Mouse (Mus musculus) heart, adult 2 months (tissue): ENCODE data around the gene Ugt1a7c. TPM values are rescaled to one million over a fixed set of nuclear protein-coding genes. Genes with fewer than 3 reads are reported as not detected.
A peak's percentile ranks its signal among the peaks of the same experiment; 100 is the strongest.

Source experiments
- DNase-seq, 2 experiments: peaks; one replicate each; pipeline ENCODE4 v3.0.0; 2021
- H3K27ac ChIP-seq: fragments of 200-600 bp; 2 replicates; pipeline ENCODE4 v1.8.1; 2022
- H3K27me3 ChIP-seq: fragments of 200-500 bp; 2 replicates; pipeline ENCODE4 v1.6.1; 2012; ENCODE audit warnings: mild to moderate bottlenecking, low read length, inconsistent platforms, mixed read lengths; ENCODE audit not compliant: control insufficient read depth, insufficient read depth
- H3K36me3 ChIP-seq: fragments of 200-500 bp; 2 replicates; pipeline ENCODE4 v1.6.1; 2012; ENCODE audit warnings: low read length, inconsistent platforms; ENCODE audit not compliant: control insufficient read depth, insufficient read depth
- H3K4me1 ChIP-seq: fragments of 200-500 bp; 2 replicates; pipeline ENCODE4 v1.6.1; 2011; ENCODE audit warnings: low read length; ENCODE audit not compliant: control insufficient read depth, insufficient read depth
- H3K4me3 ChIP-seq: fragments of 200-600 bp; 2 replicates; pipeline ENCODE4 v1.8.1; 2022
- H3K79me2 ChIP-seq: fragments of 200-500 bp; replicated peaks from 2 replicates; pipeline ENCODE4 v1.6.1; 2012; ENCODE audit warnings: mild to moderate bottlenecking, inconsistent platforms, low read length, moderate library complexity, mixed read lengths; ENCODE audit not compliant: control insufficient read depth, insufficient read depth
- H3K9ac ChIP-seq: fragments of 200-500 bp; 2 replicates; pipeline ENCODE4 v1.6.1; 2012; ENCODE audit warnings: low read depth, mild to moderate bottlenecking, control low read depth, inconsistent platforms, low read length, mixed read lengths
- CTCF ChIP-seq: fragments of 200-600 bp; IDR thresholded peaks from 2 replicates; pipeline ENCODE4 v1.8.1; 2022; ENCODE audit warnings: antibody characterized with exemption, mild to moderate bottlenecking, moderate library complexity
- EP300 ChIP-seq: fragments of 200-500 bp; IDR thresholded peaks from 2 replicates; pipeline ENCODE4 v1.6.1; 2011; ENCODE audit warnings: low read depth, low read length, control low read depth; ENCODE audit not compliant: insufficient read depth
- POLR2A ChIP-seq: fragments of 200-500 bp; IDR thresholded peaks from 2 replicates; pipeline ENCODE4 v1.6.1; 2011; ENCODE audit warnings: mild to moderate bottlenecking, low read depth, low read length, control low read depth; ENCODE audit not compliant: insufficient read depth
- WGBS: fragments of 180-500 bp; shearing (Covaris S2); methylation state at CpG from one replicate; pipeline ENCODE4 v1.1.7; 2018; 5-methylcytosine and 5-hydroxymethylcytosine counted together
- intact Hi-C: fragments of 180-260 bp; cut with DNase I; formaldehyde crosslinking; loops from one replicate; pipeline ENCODE4 v1.15.1; 2025
- polyA plus RNA-seq: library from polyadenylated mRNA; depleted of rRNA; stranded (reverse); fragments of >200 nt; gene quantifications from 2 replicates; pipeline ENCODE4 v1.2.3, GENCODE M21; 2012; rRNA removed
- total RNA-seq, 2 experiments: library from RNA; stranded (reverse); gene quantifications; 2 replicates each; pipeline ENCODE4 v1.2.3; 2021

Gene Ugt1a7c
- total and polyA plus RNA-seq, 3 experiments: 0.70 to 1.2 (median 0.90) TPM

- Histone ChIP-seq H3K9ac (no peak overlapping the region), H3K36me3 (no peaks in the 10 kb centered on the region), H3K27me3 (no peaks in the 10 kb centered on the region), H3K4me3 (no peak overlapping the region), H3K79me2 (no peaks in the 10 kb centered on the region), H3K4me1 (no peaks in the 10 kb centered on the region), H3K27ac (no peak overlapping the region)
- TF ChIP-seq CTCF (no peak), POLR2A (no peak), EP300 (no peak)
- intact Hi-C loops: no loop called here
- DNase-seq: peak in 1 of 2 experiments; percentile 29
- WGBS: 92% methylated on average over 6 of the region's 6 CpGs
These were observed 172.6 kb downstream of the Ugt1a7c start for GRCm38 (mm10) chr1:88267489-88267888.

- peak in 1 of 2 experiments; percentile 26 for DNase-seq
- no peaks in the 10 kb centered on the region for H3K27me3 ChIP-seq
- H3K9ac ChIP-seq: no peak overlapping the region
- H3K79me2 ChIP-seq: no peaks in the 10 kb centered on the region
- no peaks in the 10 kb centered on the region for H3K36me3 ChIP-seq
- intact Hi-C loops: no loop called here
- TF ChIP-seq EP300 (no peak), POLR2A (no peak), CTCF (no peak)
- no peak overlapping the region for H3K27ac ChIP-seq
- H3K4me3 ChIP-seq: no peak overlapping the region
- H3K4me1 ChIP-seq: no peaks in the 10 kb centered on the region
- 80% methylated on average over 6 of the region's 6 CpGs for WGBS
These were observed 173.2 kb downstream of the Ugt1a7c start for GRCm38 (mm10) chr1:88268070-88268469.

Other genes starting within 250 kb of the Ugt1a7c start
- 10 to 100 TPM; 40.8 to 47.3 TPM for gene Dgkd, start 241.8 kb upstream of the Ugt1a7c start, total RNA-seq
- 23.5 and 34.7 TPM in 2 replicates for gene Dgkd, start 241.8 kb upstream of the Ugt1a7c start, polyA plus RNA-seq
- gene Usp40, start 86.5 kb upstream of the Ugt1a7c start, total RNA-seq: 10 to 100 TPM; 15.2 to 15.6 TPM
- gene Usp40, start 86.5 kb upstream of the Ugt1a7c start, polyA plus RNA-seq: 9.3 and 12.7 TPM in 2 replicates
- gene Ugt1a10, start 39.7 kb upstream of the Ugt1a7c start, total RNA-seq: not detected
- not detected in 2 replicates for gene Ugt1a10, start 39.7 kb upstream of the Ugt1a7c start, polyA plus RNA-seq
- not detected for gene Ugt1a9, start 24.3 kb upstream of the Ugt1a7c start, total RNA-seq
- not detected in 2 replicates for gene Ugt1a9, start 24.3 kb upstream of the Ugt1a7c start, polyA plus RNA-seq
- not detected for gene Ugt1a8, start 7.2 kb upstream of the Ugt1a7c start, total RNA-seq
- gene Ugt1a8, start 7.2 kb upstream of the Ugt1a7c start, polyA plus RNA-seq: not detected in 2 replicates
- 1 to 10 TPM; 1.4 to 1.8 TPM for gene Ugt1a6b, start 8.2 kb downstream of the Ugt1a7c start, total RNA-seq
- gene Ugt1a6b, start 8.2 kb downstream of the Ugt1a7c start, polyA plus RNA-seq: 0.64 and 4.2 TPM in 2 replicates
- 1 to 10 TPM; 2.1 to 2.4 TPM for gene Ugt1a6a, start 39.7 kb downstream of the Ugt1a7c start, total RNA-seq
- gene Ugt1a6a, start 39.7 kb downstream of the Ugt1a7c start, polyA plus RNA-seq: 2.6 and 3.7 TPM in 2 replicates
- gene Ugt1a5, start 71.0 kb downstream of the Ugt1a7c start, total RNA-seq: not detected
- not detected in 2 replicates for gene Ugt1a5, start 71.0 kb downstream of the Ugt1a7c start, polyA plus RNA-seq
- not detected for gene Ugt1a2, start 105.5 kb downstream of the Ugt1a7c start, total RNA-seq
- not detected in 2 replicates for gene Ugt1a2, start 105.5 kb downstream of the Ugt1a7c start, polyA plus RNA-seq
- gene Dnajb3, start 110.7 kb downstream of the Ugt1a7c start, total RNA-seq: under 1 TPM in 1 of 2 experiments, not detected in 1; 0.23 TPM
- 0.53 and 0.66 TPM in 2 replicates for gene Dnajb3, start 110.7 kb downstream of the Ugt1a7c start, polyA plus RNA-seq
- not detected for gene Ugt1a1, start 116.9 kb downstream of the Ugt1a7c start, total RNA-seq
- gene Ugt1a1, start 116.9 kb downstream of the Ugt1a7c start, polyA plus RNA-seq: 0.32 TPM in 1 of 2 replicates, not detected in the other
- under 1 TPM in 1 of 2 experiments, not detected in 1; 0.13 TPM for gene Mroh2a, start 131.9 kb downstream of the Ugt1a7c start, total RNA-seq
- gene Mroh2a, start 131.9 kb downstream of the Ugt1a7c start, polyA plus RNA-seq: 0.06 TPM in 2 replicates
- gene Hjurp, start 182.6 kb downstream of the Ugt1a7c start, total RNA-seq: 10 to 100 TPM in 1 of 2 experiments, 1 to 10 TPM in 1; 8.7 to 11.5 TPM
- 12.7 and 23.9 TPM in 2 replicates for gene Hjurp, start 182.6 kb downstream of the Ugt1a7c start, polyA plus RNA-seq
- gene Trpm8, start 182.6 kb downstream of the Ugt1a7c start, total RNA-seq: not detected
- not detected in 2 replicates for gene Trpm8, start 182.6 kb downstream of the Ugt1a7c start, polyA plus RNA-seq